Mouse (Mus musculus): ENCODE results near the gene Lrrn3.

Lrrn3 gene

GRCm38 (mm10) chr12:41486331-41486730 is at the start of gene Lrrn3:
Gene Lrrn3, minus strand, starts transcription at chr12:41486431.
- DNase-seq (ENCODE audit: low spot score), result no peak

GRCm38 (mm10) chr12:41528410-41528809 is 42.2 kb upstream of the Lrrn3 start:
- no peak for DNase-seq (ENCODE audit: low spot score)

GRCm38 (mm10) chr12:41526688-41527087 is 40.5 kb upstream of the Lrrn3 start:
- DNase-seq (ENCODE audit: low spot score), result no peak

- DNase-seq (ENCODE audit: low spot score), result no peak
Observed at GRCm38 (mm10) chr12:41521671-41522070, 35.4 kb upstream of the Lrrn3 start.

- no peak for DNase-seq (ENCODE audit: low spot score)
Observed at GRCm38 (mm10) chr12:41520326-41520725, 34.1 kb upstream of the Lrrn3 start.

GRCm38 (mm10) chr12:41518897-41519296 is 32.7 kb upstream of the Lrrn3 start:
- DNase-seq (ENCODE audit: low spot score), result no peak

GRCm38 (mm10) chr12:41510588-41510987 is 24.4 kb upstream of the Lrrn3 start:
- DNase-seq (ENCODE audit: low spot score), result no peak

- DNase-seq (ENCODE audit: low spot score), result no peak
Observed at GRCm38 (mm10) chr12:41508610-41509009, 22.4 kb upstream of the Lrrn3 start.

- no peak for DNase-seq (ENCODE audit: low spot score)
Observed at GRCm38 (mm10) chr12:41500049-41500820, 14.0 kb upstream of the Lrrn3 start.

- DNase-seq (ENCODE audit: low spot score), result no peak
Observed at GRCm38 (mm10) chr12:41494620-41495019, 8.4 kb upstream of the Lrrn3 start.

- no peak for DNase-seq (ENCODE audit: low spot score)
Observed at GRCm38 (mm10) chr12:41487005-41487404, 774 bp upstream of the Lrrn3 start.

GRCm38 (mm10) chr12:41485512-41486215 is 567 bp downstream of the Lrrn3 start:
- DNase-seq (ENCODE audit: low spot score), result peak; percentile 34

GRCm38 (mm10) chr12:41484689-41485511 is 1.3 kb downstream of the Lrrn3 start:
- no peak for DNase-seq (ENCODE audit: low spot score)

- no peak for DNase-seq (ENCODE audit: low spot score)
Observed at GRCm38 (mm10) chr12:41483593-41484451, 2.4 kb downstream of the Lrrn3 start.

GRCm38 (mm10) chr12:41483091-41483592 is 3.1 kb downstream of the Lrrn3 start:
- DNase-seq (ENCODE audit: low spot score), result no peak

GRCm38 (mm10) chr12:41481486-41481885 is 4.7 kb downstream of the Lrrn3 start:
- DNase-seq (ENCODE audit: low spot score), result no peak

GRCm38 (mm10) chr12:41469096-41469801 is 17.0 kb downstream of the Lrrn3 start:
- DNase-seq (ENCODE audit: low spot score), result no peak

GRCm38 (mm10) chr12:41468374-41468991 is 17.7 kb downstream of the Lrrn3 start:
- no peak for DNase-seq (ENCODE audit: low spot score)

GRCm38 (mm10) chr12:41438446-41438845 is 47.8 kb downstream of the Lrrn3 start:
- peak; percentile 3 for DNase-seq (ENCODE audit: low spot score)

Data from ovary, postnatal 36 days (tissue).